Mouse (Mus musculus): ENCODE results near the gene Sec63.

Sec63 gene

GRCm38 (mm10) chr10:42862806-42863205 is 101.5 kb downstream of the Sec63 start:
- DNase-seq (ENCODE audit: low spot score in 2 of 2), result no peak

GRCm38 (mm10) chr10:42863621-42864391 is 102.5 kb downstream of the Sec63 start:
- DNase-seq (ENCODE audit: low spot score in 2 of 2), result no peak

DNA sequence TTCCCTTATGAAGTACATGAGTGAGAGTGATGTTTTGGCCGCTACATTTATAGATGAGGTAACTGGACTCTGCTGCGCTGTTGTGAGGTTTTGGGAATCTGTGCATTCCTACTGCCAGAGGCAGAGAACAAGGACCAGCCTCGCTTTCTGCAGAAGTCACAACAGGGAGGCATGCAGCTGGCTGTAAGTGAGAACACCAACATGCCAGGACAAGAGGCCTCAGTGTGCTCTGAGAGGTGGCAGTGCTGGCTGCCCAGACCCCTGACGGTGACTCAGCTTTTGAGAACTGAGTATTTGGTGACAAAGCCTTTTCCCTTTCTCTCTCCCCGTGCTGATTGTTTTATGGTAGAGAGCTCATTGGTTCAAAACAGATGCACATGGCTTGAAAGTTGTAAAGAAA is 103.4 kb downstream of the Sec63 start:
- DNase-seq (ENCODE audit: low spot score in 2 of 2), result no peak

- DNase-seq (ENCODE audit: low spot score in 2 of 2), result no peak
Measured at GRCm38 (mm10) chr10:42868416-42868815, 107.1 kb downstream of the Sec63 start.

- DNase-seq (ENCODE audit: low spot score in 2 of 2), result no peak
Measured at GRCm38 (mm10) chr10:42869467-42869866, 108.2 kb downstream of the Sec63 start.

- DNase-seq (ENCODE audit: low spot score in 2 of 2), result no peak
Measured at GRCm38 (mm10) chr10:42872269-42873010, 111.1 kb downstream of the Sec63 start.

DNA sequence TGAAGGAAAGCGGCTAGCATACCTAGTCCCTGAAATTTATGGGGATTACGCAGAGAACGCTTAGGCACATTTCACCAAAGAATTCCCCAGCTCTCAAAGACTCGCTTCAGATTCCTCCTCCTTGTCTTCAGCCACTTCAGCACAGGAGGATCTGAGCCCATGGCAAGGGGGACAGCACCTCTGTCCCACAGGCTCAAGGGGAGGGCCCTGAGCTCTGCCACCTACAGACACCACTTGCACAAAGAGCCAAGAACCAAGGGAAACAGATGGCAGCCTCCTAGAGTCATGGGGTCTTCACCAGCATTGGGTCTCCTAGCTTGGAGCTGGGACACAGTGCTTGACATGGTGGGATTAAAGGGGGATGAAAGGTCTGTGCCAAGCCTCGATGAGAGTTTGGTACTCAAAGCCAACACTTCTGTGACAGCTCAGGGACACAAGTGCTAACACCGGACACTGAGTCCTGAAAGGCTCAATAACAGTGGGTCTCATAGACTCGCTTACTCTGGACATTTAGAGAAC is 111.8 kb downstream of the Sec63 start:
- DNase-seq (ENCODE audit: low spot score in 2 of 2), result no peak

DNA sequence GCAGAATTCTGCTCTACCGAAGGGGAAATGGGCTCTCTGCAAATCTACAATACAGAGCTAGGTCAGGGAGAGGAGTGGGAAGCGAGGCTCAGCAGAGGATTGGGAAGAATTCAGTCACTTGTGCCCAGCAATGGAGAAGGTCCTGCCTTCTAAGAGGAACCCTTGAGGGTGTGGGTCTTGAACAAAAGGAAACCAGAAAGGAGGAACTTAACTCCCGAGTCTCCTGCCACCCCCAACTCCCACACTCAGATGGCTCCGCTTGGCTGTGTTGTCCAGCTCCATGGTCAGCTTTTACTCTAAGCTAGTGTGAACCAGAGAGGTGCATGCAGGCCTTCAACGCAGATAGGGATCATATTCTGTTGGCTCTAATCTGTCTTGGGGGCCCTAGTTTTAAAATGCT is 114.9 kb downstream of the Sec63 start:
- no peak for DNase-seq (ENCODE audit: low spot score in 2 of 2)

- DNase-seq (ENCODE audit: low spot score in 2 of 2), result no peak
Measured at GRCm38 (mm10) chr10:42879269-42879681, 118.0 kb downstream of the Sec63 start.

DNA sequence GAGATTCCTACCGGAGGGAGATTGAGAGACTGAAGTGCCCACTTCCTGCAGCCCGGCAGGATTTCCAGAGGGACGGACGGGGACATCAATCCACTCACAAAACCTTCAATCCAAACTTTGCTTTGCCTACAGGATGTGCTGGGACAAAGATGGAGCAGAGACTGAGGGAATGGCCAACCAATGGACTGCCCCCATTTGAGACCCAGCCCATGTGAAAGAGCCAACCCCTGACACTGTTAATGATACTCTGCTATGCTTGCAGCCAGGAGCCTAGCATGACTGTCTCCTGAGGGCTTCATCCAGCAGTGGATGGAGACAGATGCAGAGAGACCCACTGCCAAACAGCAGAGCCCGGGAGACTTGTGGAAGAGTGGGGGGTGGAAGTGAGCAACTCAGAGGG is 118.4 kb downstream of the Sec63 start:
- DNase-seq (ENCODE audit: low spot score in 2 of 2), result no peak
